Mouse (Mus musculus) forebrain, embryonic 16.5 days (tissue): ENCODE measurements at regions not wholly inside any gene's neighbourhood (a gene's known extent, or its start where the extent isn't known, plus 50 kb on each side); places are given as distances from the start of the nearest gene placed in this dataset.

ENCODE experiments used
- ATAC-seq: fragments of 200-750 bp; cut with Nextera tagmentation; 2 replicates; pipeline ENCODE4 v1.8.0; 2017; ENCODE audit warnings: mild to moderate bottlenecking, moderate library complexity
- H3K27ac ChIP-seq: fragments of 300-500 bp; sonication (generic); 2 replicates; pipeline ENCODE4 v1.5.1; 2014; ENCODE audit warnings: low read length, control low read depth
- H3K27me3 ChIP-seq: fragments of 300-500 bp; sonication (generic); replicated peaks from 2 replicates; pipeline ENCODE4 v1.6.1; 2014; ENCODE audit warnings: low read length; ENCODE audit not compliant: control insufficient read depth, insufficient read depth
- H3K36me3 ChIP-seq: fragments of 300-500 bp; sonication (generic); 2 replicates; pipeline ENCODE4 v1.6.1; 2014; ENCODE audit not compliant: control insufficient read depth, insufficient read depth
- H3K4me1 ChIP-seq: fragments of 300-500 bp; sonication (generic); replicated peaks from 2 replicates; pipeline ENCODE4 v1.6.1; 2014; ENCODE audit warnings: low read length; ENCODE audit not compliant: control insufficient read depth, insufficient read depth
- H3K4me2 ChIP-seq: fragments of 300-500 bp; sonication (generic); 2 replicates; pipeline ENCODE4 v1.6.1; 2014; ENCODE audit warnings: mild to moderate bottlenecking, low read length, control low read depth
- H3K4me3 ChIP-seq: fragments of 300-500 bp; sonication (generic); replicated peaks from 2 replicates; pipeline ENCODE4 v1.5.1; 2014; ENCODE audit warnings: mild to moderate bottlenecking, low read length, control low read depth
- H3K9ac ChIP-seq: fragments of 300-500 bp; sonication (generic); replicated peaks from 2 replicates; pipeline ENCODE4 v1.6.1; 2014; ENCODE audit warnings: low read depth, low read length, control low read depth
- H3K9me3 ChIP-seq: fragments of 300-500 bp; sonication (generic); 2 replicates; pipeline ENCODE4 v1.6.1; 2016; ENCODE audit warnings: low read length; ENCODE audit not compliant: control insufficient read depth
- WGBS: fragments of 180-500 bp; shearing (Covaris S2); extraction: QIAGEN DNeasy Blood & Tissue Kit; methylation state at CpG from one replicate; pipeline ENCODE4 v1.1.7; 2014; 5-methylcytosine and 5-hydroxymethylcytosine counted together

DNA sequence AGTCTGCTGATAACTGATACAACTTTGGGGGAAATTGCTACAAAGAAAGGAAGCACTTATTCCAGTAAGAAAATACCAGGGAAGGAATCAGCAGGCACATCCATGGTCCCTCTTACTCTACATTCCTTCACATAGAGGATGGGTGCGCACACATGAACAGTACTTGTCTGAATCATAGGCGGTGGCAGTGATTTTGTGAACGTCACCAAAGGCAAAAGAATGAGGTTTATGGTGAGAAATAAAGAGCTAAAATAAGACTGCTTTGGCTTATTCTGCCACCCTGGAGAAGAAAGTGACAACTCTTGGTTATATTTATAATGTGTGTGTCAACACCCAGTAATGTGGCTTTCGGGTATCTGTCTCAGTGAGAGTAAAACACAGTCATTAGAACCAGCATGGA is 59.9 kb upstream of the Ccdc80 start:
- Histone ChIP-seq H3K4me3 (no peak overlapping the region), H3K9ac (no peak overlapping the region), H3K27ac (no peak overlapping the region), H3K36me3 (no peaks in the 10 kb centered on the region), H3K9me3 (no peaks in the 10 kb centered on the region), H3K4me2 (no peak overlapping the region), H3K4me1 (no peaks in the 10 kb centered on the region), H3K27me3 (no peaks in the 10 kb centered on the region)
- WGBS, result 98% methylated on average over 4 of the region's 4 CpGs
- no peak for ATAC-seq

DNA sequence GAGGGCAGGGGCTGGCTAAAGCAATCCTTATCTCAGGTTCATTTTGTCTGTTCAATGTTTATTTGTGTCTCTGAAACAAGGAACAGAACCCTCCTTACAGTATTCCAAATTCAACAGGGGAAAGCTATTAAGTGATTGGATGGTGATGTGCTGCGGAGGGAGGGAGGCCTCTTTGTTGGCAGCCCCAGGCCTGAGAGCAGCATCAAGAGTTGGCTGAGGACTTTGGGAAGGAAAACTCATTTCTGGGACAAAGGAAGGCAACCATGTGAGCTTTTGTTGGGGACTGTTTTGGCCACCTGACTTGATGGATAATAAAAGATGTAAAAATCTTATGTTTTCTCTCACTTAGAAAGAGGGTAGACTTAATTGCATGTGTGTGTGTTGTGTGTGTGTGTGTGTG is 58.8 kb upstream of the Ccdc80 start:
- H3K27ac ChIP-seq, result no peak overlapping the region
- H3K4me3 ChIP-seq, result no peak overlapping the region
- no peak overlapping the region for H3K4me2 ChIP-seq
- H3K27me3 ChIP-seq, result no peaks in the 10 kb centered on the region
- no peaks in the 10 kb centered on the region for H3K4me1 ChIP-seq
- no peaks in the 10 kb centered on the region for H3K9me3 ChIP-seq
- WGBS, result 59% methylated on average over 1 of the region's 1 CpGs
- ATAC-seq, result peak; percentile 60; the same call in 1 of the 2 replicates
- no peak overlapping the region for H3K9ac ChIP-seq
- no peaks in the 10 kb centered on the region for H3K36me3 ChIP-seq

DNA sequence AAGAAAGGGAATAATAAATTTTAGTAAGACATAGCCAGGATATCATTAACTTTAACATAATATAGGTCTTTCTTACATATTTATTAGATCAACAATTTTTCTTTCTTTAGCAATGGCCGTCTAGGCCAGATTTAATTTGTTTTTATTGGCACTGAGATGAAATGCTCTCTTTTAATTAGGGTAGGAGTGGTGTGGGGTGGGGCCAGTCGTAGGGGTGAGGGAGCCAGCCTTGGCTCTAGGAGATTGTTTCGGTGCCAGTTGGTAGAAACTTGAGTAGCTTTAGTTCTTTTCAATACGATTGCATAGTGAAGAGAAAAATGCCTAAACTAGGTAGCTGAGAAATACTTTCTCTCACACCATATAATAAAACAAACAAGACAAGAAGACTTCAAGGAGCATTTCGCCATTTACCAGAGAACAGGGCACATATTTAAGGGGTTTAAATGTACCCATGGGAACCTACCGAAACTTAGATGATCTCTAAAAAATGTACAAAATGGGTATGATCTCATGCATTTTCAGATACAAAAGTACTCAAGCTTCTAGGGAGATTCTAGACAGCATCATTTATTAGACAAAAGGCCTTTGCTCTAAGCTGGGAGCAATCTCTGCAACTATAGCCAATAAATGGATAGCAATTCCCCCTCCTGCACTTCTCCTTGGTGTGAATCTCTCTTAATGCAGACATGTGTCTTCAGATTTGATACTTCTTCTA is 56.2 kb upstream of the Ccdc80 start:
- no peak overlapping the region for H3K4me2 ChIP-seq
- no peak overlapping the region for H3K27ac ChIP-seq
- no peak overlapping the region for H3K4me3 ChIP-seq
- no peaks in the 10 kb centered on the region for H3K27me3 ChIP-seq
- 46% methylated on average over 6 of the region's 6 CpGs for WGBS
- no peak overlapping the region for H3K9ac ChIP-seq
- no peaks in the 10 kb centered on the region for H3K4me1 ChIP-seq
- no peaks in the 10 kb centered on the region for H3K9me3 ChIP-seq
- ATAC-seq, result peak; percentile 82
- no peaks in the 10 kb centered on the region for H3K36me3 ChIP-seq

DNA sequence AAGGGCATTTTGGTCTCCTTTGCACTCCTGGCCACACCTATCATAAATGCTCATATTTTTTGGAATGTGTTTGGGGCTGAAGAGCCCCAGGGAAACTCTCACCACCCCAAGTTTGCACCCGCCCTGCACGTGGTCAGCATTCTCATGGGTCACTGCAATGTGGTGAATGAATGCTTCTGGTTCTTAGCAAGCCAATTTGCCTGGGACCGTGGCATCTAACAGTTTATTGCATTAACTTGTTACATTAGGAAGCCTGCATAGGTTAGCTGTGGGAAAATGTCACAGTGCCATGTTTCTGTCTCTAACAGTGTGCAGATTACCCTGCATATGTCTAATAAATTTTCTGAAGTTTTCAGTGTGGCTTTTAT is 55.7 kb upstream of the Ccdc80 start:
- ATAC-seq, result peak; percentile 41; the same call in 1 of the 2 replicates
- Histone ChIP-seq H3K4me1 (no peaks in the 10 kb centered on the region), H3K9ac (no peak overlapping the region), H3K4me2 (no peak overlapping the region), H3K36me3 (no peaks in the 10 kb centered on the region), H3K27ac (no peak overlapping the region), H3K27me3 (no peaks in the 10 kb centered on the region), H3K9me3 (no peaks in the 10 kb centered on the region), H3K4me3 (no peak overlapping the region)
- WGBS, result 49% methylated on average over 3 of the region's 3 CpGs

DNA sequence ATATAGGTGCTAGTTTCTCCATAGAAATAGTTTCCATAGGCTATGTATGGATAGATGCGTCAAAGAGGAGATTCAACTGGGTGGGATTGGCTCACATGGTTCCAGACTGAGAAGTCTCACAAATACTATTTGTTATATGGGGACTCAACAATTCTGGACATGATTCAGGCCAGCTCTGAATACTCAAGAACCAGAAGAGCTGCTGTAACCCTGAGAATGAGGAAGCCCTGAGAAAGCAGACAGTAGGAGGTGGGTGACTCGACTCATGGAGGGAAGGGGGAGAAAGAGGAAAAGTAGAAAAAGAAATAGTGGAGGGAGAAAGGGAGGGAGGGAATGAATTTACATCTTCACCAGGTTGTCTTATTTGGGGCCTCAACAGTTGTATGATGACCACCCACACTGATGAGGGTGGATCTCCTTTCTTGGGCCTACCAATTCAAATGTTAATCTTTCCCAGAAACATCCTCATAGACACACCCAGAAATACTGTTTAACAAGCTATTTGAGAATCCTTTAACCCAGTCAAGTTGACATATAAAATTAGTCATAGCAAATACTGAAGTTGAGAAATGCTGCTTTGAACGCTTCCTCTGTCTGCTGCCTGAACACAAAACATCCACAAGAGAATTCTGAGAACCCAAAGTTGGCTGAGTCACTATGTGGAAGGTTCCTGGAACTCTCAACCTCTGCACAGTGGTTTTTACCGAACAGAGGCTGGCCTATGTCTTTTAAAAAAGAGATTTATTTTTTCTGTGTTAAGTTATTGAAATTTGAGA is 54.8 kb upstream of the Ccdc80 start:
- no peak overlapping the region for H3K4me2 ChIP-seq
- no peaks in the 10 kb centered on the region for H3K36me3 ChIP-seq
- no peak for ATAC-seq
- 91% methylated on average over 4 of the region's 4 CpGs for WGBS
- H3K27me3 ChIP-seq, result no peaks in the 10 kb centered on the region
- H3K9me3 ChIP-seq, result no peaks in the 10 kb centered on the region
- no peak overlapping the region for H3K4me3 ChIP-seq
- H3K4me1 ChIP-seq, result no peaks in the 10 kb centered on the region
- H3K9ac ChIP-seq, result no peak overlapping the region
- no peak overlapping the region for H3K27ac ChIP-seq
